Mouse (Mus musculus) right cerebral cortex, postnatal 4 days (tissue): ENCODE measurements around the gene Cggbp1.

Source experiments
- DNase-seq: peaks from one replicate; pipeline ENCODE4 v3.0.0-alpha.2; 2022

Gene Cggbp1

GRCm38 (mm10) chr16:64873416-64874305 is 21.9 kb downstream of the Cggbp1 start:
- DNase-seq: peak; percentile 19

GRCm38 (mm10) chr16:64875384-64875783 is 23.6 kb downstream of the Cggbp1 start:
- DNase-seq: no peak

DNA sequence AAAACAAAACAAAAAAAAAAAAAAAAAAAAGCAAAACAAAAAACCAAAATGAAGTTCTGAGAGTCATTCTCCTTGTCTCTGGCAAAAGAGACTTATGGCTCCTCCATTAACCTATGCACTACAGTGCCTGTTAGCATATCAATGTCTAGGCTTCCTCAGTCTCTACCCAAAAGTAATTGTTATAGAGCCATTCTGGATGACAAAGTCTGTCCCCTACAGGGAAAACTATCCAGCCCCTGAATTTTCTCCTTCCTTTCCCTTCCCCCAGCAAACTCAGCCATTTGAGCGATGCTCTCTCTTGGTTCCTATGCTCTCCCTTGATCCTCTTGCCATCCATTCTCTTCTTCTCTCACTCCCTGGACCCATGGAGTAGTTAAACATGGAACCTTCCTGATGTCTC is 24.0 kb downstream of the Cggbp1 start:
- no peak for DNase-seq

GRCm38 (mm10) chr16:64876631-64877265 is 25.0 kb downstream of the Cggbp1 start:
- DNase-seq: no peak

DNA sequence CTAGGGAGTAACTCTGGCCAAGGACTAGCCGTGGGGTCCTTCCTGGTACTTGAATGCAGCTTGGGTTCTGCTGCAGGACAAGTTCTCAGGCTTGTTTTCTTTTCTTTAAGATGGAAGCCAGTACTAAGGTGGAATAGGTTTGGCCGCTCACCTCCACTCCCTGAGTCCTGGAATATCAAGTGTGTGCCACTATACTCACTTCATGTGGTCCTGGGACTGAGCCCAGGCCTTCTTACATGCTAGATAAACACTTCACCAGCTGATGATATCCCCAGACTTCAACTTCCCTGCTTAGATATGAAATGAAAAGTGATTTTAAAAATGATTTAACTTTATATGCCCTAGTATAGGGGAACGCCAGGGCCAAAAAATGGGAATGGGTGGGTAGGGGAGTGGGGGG is 25.5 kb downstream of the Cggbp1 start:
- no peak for DNase-seq

DNA sequence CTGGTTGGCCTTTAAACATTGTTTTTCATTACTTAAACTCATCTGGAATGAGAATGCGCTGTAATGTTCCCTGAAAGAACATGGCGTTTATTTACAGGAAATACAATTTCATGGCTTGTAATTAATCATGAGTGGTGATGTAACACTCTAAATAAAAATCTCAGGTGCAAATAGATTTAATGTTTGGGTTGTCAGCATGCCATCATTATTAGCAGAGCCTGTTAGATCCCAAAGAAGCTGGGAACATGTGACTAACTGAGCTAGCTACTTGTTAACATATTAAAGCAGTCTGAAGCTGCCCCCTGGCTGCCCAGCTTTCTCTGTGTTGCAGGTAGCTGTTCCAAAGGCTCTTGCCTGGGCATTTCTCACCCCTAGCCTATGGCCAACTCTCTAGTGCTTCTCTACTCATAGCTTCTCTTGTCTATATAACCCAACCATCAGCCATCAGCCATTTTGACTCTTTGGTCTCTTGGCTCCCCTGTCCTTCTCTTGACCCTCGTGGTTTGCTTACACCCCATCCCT is 26.9 kb downstream of the Cggbp1 start:
- DNase-seq: no peak

DNA sequence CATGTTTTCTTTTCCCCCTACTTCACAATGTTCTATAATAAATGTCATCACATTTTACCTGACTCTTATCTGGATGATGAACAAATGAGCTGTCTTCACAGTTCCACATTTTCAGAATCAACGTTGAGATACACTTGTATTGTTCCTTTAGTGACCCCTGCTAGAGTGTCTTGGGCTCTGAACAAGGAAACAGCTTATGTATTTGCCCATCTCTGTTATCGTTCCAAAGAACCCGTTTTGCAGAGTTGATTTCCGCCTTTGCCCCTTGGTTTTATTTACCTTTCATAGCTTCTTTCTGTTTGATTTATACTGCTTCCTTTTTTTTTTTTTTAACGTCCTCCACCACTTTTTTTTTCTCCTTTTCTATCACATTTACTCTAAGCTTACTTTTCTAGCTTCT is 27.9 kb downstream of the Cggbp1 start:
- DNase-seq: no peak

GRCm38 (mm10) chr16:64880986-64881385 is 29.2 kb downstream of the Cggbp1 start:
- DNase-seq: no peak

DNA sequence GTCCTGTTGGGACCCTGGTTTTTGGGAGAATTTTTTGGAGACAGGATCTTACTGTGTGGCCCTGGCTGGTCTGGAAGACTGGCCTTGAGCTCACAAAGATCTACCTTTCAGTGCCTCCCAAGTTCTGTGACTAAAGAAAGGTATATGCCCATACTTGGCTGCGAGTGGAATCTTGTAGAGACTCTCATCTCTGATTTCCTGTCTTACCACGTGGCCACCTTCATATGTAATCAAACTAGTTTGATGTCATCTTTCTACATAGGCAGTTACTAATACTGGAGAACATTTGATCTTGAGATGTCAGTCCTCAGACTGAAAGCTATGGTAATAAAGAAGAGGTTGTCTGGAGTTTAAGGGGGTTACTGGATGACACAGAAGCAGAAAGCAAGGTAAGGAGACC is 29.6 kb downstream of the Cggbp1 start:
- no peak for DNase-seq

GRCm38 (mm10) chr16:64883896-64884295 is 32.1 kb downstream of the Cggbp1 start:
- no peak for DNase-seq

DNA sequence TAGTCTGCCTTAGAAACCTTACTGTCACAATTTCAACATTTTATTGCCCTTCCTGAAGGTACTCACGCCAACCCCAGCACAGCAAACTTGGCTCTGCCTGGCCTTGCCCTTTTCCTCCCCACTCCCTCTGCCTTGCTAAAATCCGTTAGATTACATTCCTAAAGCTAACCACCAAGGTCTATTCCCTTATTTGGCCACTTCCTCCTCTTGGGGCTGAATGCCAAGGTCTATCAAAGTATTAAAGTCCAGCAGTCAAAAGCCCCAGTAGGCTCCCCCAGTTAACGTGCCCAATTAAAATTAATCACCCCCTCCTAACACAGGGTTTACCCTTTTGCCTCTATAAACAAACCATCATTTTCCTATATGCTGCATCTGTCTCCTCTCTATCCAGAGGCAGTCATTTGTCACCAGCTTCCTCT is 32.6 kb downstream of the Cggbp1 start:
- no peak for DNase-seq

DNA sequence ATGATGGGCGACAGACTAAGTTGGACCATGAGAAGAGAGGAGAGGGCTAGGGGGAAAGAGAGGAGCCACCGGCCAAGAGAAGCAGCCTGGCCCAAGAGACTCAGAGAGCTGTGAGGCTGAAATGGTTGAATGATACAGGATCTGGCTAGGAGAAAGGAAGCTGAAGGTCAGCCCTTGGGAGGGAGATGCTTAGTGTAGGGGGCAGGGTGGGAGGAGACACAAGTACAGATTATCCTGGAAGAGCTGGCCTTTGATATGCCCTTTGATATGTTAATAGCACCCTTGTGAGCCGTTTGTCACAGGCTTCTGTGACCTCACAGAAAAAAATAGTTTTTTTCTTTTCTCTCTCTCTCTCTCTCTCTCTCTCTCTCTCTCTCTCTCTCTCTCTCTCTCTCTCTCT is 33.3 kb downstream of the Cggbp1 start:
- no peak for DNase-seq

DNA sequence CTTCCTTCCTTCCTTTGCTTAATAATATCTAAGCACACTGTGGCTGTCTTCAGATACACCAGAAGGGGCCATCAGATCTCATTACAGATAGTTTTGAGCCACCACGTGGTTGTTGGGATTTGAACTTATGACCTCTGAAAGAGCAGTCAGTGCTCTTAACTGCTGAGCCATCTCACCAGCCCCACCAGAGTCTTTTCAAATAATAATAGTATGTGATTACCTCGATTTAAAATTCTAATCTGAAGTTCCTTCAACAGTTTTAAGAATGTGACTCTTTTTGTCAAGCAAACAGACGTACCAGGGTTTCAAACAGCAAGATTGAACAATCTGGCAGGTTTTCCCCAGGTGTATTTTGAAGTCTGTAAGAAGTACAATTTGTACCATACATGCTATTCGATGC is 33.8 kb downstream of the Cggbp1 start:
- no peak for DNase-seq

- no peak for DNase-seq
Observed at GRCm38 (mm10) chr16:64889496-64889895, 37.7 kb downstream of the Cggbp1 start.

DNA sequence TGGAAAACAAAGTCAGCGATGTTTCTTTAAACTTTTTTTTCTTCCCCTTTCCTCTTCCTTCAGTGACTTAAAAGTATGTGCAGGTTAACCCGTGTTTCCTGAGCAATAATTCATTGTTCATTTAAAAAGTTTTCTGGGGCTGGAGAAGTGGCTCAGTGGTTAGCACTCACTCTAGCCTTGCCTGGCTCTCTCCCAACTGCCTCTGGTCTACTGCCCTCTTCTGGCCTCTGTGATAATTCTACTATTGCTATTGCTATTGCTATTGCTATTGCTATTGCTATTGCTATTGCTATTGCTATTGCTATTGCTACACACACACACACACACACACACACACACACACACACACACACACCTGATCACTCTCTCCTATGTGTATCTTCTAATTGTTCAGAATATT is 47.3 kb downstream of the Cggbp1 start:
- DNase-seq: no peak

DNA sequence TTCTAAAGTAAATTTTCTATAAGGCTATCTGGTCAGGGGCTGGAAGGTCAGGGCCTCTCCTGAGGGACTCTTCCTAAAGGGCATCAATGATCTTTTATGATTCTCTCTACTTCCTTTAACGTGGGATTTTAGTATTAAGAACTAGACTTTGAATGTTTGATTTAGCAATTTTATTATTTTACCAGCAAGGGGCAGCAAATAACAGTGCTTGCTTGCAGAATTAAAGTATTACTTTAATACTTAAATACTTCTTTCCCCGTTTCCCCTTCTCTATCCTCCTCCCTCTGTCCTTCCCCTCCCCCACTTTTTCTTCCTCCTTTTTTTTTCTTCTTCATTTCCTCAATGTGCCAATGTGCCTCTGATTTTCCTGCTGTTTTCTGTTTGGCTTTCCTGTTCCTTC is 51.5 kb downstream of the Cggbp1 start:
- no peak for DNase-seq

DNA sequence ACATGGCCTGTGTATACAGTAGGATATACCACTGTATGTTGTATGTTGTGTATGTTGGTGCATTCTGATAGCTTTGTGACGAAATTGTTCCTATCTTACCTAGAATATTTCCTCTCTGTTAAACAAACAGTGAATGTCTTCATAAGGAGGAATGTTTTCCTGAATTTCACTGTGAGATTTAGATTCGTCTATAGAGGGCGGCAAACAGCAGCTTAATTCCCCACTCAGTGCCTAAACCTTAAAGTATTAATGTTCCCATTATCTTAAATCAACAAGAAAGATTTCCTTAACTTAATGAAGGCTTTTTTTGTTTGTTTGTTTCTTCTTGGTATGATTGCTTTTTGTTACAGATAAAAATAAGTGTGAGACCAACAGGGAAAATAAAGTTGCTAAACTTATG is 55.3 kb downstream of the Cggbp1 start:
- DNase-seq: no peak

- DNase-seq: no peak
Observed at GRCm38 (mm10) chr16:64908747-64909146, 57.0 kb downstream of the Cggbp1 start.
